Mouse (Mus musculus) left cerebral cortex, adult 11 months (tissue): ENCODE results near the gene Mfap2.

Experiments
- DNase-seq: peaks from one replicate; pipeline ENCODE4 v3.0.0; 2022; ENCODE audit warnings: low spot score

Mfap2 gene

DNA sequence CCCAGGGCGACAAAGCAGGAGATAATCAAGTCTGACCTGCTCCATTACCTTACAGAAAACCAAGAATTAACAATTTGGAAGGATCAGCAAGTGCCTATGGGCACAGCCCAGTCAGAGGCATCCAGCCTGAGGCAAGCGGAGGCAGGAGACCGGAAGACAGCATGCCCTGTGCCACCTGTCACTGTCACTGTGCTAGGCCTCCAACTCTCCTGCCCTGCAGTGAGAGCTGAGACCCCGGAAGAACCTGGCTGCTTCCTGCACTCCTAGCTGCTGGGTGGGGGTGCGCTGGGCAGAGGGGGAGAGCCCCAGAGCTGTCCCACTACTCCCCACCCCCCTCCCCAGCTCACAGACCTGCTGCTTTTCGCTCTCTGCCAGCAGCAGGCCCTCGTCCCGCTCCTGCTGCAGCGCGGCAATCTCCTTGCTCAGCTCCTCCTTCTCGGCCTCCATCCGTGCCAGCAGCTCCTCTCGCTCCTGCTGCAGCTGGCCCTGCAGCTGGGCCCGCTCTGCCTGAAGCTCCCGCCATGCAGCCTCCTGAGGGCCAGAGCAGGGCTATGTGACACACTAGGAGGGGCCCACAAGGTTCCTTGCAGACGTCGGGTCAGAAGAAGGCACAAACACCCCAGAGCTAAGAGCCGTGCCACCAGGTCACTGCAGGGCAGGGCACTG is 20.5 kb downstream of the Mfap2 start:
- no peak for DNase-seq

DNA sequence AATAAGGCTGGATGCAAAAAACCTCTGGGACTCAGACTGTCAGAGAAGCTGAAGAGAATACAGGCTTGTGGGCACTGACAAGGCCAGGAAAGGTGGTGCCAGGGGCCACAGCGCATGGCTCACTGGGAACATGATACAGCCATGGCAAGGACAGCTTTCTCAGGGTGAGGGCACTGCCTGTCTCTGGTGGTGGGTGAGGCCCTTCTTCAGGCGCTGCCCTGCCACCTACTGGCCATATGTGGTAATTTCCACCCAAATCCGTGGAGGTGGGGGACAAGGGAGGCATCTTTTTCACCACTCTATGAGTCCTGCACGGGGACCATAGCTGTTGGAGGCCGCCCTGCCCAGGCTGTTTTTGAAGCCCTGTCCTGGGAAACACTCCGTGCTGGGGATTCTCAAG is 21.5 kb downstream of the Mfap2 start:
- no peak for DNase-seq

DNA sequence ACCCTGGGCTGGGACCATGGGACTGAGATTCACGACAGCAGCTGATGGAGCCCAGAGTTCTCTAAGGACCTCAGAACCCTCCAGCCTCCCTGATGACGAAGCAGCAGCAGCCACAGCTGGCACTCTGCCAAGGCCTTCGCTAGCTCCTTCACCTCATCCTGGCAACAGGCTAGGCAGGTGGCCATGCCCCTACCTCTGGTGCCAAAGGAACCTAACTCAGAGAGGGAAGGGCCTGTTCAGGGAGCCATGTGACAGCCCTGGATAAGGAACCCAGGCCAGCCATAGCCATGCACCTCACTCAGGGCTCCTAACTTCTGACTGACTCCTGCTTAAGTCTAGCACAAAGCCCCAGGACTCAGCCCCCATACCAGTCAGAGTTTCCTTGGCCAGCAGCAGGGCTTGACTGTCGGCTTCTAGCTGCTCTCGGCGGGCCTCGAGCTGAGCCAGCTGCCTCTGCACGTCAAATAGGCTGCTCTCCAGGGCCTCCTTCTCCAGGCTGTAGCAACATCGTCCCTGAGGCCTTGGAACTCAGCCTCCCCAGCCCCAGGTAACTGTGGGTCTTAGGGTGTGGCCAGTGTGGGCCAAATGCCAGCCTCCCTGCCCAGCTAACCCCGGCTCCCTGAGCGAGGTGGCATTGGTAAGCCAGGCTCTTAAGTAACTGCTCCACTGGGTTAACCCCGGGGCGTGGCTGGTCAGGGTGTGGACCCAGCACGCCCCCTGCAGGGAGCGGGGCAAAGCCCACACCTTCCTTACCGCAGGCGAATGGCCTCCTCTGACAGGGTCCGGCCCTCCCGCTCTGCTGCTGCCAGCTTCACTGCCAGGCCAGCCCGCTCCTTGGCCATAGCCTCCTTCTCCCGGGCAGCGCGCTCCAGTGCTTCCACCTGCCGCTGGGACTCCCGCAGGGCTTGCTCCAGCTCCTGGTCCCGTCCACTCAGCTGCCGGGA is 23.7 kb downstream of the Mfap2 start:
- no peak for DNase-seq

DNA sequence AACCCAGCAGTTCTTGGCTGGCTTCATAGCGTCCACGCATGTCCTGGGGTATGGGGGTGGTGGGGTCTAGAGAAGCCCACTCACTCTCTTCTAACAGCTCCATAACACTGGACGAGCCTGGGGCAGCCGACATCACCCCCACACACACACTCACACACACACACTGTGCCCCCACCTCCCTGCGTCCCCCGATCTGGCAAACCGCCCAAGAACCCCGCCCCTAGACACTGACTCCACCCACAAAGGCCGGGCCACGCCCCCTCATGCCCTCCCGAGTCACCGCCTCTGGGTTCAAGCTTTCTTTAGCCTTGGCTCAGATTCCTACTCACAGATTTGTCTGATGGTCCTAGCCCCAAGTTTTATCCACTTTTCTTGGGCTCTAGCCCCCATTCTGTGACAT is 30.9 kb downstream of the Mfap2 start:
- DNase-seq = no peak

DNA sequence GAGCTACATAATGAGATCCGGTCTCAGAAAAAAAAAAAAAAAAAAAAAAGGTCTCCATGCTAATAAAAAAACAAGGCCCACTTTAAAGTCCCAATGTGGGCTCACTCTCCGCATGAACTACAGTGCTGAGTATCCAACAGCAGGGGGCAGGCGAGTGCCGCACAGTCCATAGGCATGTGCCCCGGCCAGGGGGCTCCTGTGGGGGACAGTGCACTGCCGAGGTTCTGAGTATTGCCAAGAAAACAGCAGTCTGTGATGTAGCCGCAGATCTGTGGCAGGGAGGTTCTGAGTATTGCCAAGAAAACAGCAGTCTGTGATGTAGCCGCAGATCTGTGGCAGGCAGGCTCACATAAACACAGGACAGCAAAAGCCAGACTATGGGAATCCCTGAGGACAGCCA is 34.6 kb downstream of the Mfap2 start:
- DNase-seq = no peak

DNA sequence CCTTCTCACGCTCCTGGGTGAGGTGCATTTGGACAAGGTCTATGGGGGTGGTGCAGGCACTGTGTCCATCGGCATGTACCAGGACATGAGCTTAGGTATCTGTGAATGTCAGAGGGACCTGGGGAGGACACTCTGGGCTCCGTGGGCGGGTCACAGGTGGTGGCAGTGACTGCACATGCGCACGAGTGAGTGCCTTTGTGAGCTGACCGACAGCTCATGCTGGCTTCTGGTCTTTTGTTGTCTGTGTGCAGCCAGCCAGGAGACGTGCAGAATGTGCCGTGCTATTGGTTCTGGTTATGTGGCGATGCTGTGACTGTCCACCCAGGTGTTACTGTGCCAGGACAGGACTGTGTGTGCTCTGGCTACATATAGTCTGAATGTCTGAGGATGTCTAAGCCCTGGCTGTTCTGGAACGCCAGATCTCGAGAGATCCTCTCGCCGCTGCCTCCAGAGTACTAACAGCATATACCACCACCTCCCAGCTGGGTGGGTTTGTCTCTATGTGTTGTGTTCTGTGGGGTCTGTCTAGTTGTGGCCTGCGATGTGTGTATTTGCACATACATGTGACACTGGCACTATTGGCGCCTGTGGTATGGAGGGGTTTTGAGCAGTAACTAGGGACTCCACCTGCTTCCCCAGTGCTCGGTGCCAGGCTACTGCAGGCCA is 38.7 kb downstream of the Mfap2 start:
- DNase-seq = no peak

DNA sequence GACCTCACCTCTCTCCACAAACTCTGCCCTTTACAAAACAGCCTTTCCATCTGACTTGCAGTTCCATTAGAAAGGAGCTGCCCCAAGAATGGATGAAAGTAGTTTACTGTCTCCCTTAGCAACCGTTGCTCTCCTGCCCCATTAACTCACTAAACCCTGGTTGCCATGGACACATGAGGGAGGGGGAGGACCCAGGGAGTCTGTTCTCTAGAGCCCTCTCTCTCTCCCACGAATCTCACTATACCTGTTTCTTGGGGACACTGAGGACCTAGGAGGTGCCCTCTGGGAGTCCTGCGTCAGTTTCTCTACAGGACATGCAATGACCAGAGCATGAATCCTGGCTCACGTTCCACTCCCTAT is 39.2 kb downstream of the Mfap2 start:
- DNase-seq = peak; percentile 49

DNA sequence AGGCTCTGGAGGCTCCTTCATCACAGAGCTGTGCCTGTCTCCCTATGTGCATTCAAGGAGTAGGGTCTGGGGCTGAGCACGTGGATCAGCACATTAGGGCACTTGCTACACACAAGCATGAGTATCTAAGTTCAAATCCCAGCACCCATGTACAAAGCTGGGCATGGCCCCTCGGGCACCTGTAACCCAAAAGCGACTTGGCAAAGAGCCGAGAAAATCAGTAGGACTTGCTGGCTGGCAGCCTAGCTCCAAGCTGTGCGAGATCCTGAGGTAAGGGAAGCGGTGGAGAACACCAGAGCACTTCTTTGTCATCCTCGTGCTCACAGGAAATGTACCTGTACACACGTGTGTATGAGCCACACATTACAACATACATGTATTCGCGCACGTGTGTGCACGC is 42.2 kb downstream of the Mfap2 start:
- DNase-seq = no peak

DNA sequence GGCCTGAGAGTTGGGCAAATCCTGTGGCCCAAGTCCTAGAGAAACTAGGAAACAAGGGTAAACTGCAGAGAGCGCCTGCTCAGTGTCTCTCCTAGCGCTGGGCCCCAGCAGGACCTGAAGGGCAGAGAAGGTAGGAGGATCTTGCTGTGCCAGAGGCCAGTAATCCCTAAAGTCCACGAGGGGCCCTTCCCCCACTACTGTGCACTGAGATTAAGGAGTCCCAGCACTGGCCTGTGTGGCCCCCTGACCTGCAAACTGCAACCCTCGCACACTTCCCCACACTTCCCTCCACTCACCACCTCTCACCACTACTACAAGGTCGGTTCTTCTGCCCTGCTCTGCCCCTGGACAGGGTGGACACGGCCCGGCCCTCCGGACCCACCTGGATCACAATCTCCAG is 42.9 kb downstream of the Mfap2 start:
- no peak for DNase-seq

DNA sequence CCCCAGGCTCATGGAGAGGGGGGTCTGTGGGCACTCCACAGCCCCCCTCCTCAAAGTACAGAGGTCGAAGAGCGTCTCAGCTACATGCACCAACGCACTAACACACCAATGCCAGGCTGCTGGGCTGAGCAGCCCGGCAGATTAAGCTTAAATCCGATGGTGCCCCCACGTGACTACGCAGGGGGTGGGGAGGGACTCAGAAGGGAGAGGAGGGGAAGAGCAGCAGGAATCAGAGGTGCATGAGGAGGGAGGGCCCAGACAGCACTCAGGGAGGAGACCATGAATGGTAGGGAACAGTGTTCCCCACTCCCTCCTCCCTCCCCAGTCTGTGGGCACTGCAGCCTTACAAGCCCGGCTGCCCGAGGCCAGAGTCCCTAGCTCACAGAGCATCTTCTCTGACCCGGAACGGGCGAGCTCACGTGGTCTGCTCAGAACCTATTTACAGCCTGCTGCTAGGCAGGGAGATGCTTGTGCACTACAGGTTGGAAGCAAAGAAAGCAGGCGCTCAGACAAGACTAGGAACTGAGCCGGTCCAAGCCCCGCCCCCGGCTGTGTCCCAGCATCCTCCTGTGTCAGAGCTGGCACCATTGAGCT is 43.4 kb downstream of the Mfap2 start:
- DNase-seq = peak; percentile 74

DNA sequence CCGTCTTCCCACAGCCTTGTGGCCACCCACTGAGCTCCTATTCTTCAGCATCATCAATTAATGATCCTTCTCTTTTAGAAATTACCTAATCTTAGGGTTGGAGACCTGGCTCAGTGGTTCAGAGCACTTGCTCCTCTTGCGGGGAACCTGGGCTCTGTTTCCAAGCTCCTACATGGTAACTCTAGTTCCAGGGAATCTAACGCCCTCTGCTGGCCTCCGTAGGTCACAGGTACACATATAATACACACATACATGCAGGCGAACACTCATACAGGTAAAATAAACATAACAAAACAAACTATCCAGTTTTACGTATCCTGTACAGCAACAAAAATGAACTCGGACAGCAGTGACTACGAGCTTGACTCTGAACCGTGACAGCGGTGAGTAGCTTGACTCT is 46.8 kb downstream of the Mfap2 start:
- DNase-seq = no peak

DNA sequence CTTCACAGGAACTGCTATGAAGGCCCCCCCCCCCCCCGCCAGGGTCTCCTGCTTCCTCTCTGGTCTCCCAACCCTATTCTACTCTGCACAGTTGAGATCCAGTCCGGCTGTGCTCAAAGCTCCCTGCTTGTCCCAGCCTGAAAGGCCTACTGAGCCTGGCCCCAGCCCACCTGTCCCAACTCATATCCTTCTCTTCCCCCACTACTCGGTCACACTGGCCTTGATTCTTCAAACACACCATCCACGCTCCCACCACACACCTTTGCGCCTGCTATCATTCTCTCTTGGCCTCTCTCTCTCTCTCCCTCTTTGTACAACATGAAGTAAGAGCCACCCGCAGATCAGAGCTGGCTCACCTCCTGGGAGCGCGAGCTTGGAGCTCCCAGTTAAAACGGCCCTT is 48.6 kb downstream of the Mfap2 start:
- no peak for DNase-seq

DNA sequence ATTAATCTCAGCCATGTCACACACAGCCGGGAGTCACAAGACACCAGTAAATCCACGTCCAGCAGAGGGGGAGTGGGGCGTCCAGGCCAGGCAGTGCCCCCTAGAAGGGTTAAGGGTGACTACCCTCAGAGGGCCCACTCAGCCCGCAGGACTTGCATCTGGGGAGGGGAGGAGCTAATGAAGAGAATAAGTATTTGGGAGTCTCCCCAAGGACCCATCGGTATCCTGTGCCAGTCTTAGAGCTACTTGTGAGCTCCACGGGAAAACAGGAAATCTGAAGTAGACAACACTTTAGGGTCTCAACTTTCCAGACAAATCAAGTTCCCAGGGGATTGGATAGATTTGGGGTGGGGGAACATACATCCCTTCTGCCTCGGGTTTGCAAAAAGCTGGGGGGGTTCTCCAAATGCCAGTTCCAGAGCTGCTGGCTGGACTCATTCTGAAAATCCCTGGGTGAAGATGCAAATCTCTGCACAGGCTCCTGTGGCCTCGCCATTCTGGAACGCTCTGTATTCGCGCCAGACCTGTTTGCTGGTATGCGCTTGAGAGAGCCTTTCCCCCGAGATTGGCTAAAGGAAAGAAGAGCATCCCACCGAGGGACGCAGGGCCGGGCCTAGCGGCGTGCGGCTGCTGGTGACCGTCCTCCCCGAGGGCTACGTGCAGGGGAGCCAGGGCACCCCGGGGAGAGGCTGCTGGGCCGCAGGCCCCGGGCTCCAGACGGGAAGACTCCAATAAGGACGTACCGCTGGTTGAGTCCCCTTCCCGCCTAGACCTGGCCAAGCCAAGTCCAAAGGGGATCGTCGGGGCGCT is 49.6 kb downstream of the Mfap2 start:
- DNase-seq = no peak

DNA sequence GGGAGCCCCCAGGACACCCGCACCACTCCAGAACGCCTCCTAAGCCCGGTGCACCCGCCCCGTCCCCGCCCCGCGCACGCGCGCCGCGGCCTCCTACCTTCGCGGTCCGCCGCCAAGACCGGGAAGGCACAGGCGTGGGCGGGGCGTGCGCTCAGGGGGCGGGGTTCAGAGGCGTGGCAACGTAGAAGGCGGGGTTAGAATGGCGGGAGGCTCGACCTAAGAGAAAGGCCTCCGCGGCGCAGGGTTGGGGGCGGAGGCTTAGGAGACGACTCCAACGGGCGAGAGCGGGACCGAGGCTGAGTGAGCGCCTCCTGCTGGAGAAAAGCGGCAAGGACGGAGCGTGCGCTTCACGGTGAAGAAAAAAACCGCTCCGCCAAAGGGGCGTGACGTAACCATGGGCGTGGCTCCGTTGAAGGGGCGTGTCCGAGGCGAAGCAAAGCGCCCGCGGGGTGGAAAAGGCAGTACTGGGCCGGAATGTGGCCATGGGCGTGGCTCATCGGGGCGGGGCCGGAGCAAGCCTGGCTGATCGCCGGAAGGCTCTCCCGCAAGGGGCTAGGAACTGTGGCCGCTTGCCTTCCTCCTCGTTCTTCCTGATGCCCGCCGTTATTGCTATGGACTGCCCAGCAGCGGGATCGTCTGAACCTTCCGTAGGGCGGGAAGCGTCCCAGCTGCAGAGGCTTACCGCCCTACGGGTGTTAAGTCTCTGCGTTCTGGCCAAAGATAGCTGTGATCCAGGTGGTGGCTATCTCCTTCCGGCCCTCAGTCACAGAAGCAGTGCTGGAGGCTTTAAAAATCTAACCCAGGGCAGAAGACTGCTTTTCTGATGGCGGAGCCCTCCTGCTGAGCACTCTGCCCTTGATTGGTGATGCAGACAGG is 50.4 kb downstream of the Mfap2 start, which contains the start of gene Crocc:
Gene Crocc (minus strand): TSS at position 125 of the 876 bp plus-strand sequence.
- peak; percentile 97 for DNase-seq

DNA sequence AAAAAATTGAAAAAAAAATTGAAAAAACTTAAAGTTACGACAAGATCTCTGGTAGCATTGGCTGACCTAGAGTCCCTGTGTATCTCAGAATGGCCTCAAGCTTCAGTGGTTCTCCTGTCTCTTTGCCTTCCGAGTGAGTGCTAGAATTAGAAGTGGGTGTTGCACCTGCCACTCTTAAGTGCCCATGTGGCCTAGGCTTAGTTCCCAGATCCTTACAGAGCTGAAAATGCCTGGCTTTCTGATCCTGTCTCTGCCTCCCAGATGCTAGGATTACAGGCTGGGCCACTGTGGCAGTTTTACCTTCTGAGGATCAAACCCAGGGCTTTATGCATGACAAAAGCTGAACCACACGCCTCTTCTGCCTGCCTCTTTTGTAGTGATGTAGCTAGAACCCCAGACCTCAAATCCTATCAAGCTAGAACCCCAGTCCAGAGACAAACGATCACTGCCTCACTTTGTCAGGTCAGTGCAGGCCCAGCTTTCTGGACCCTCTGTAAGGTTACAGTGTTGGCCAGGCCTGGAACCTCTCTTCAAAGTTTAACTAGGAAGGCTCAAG is 54.0 kb downstream of the Mfap2 start:
- no peak for DNase-seq

DNA sequence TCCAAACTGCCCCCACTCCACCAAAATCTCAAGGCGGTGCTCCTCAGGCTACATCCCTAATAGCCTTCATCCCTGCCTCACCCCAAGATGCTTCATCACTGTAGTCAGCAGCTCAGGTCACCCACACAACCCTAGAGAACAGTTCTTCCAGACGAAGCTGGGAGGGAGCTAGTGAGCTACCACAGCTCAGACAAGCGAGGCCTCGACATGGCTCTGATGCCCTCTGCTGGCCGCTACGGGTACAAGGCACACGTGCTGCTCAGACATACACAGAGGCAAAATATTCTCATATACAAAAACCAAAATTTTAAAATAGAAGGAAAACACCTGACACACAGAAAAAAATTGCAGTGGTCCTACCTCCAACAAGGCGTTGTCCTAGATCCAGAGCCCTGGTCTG is 54.9 kb downstream of the Mfap2 start:
- DNase-seq = peak; percentile 78
